Mouse (Mus musculus) cortical plate, adult 2 months (tissue): ENCODE data around the gene Lcn11.

Experiments
- CTCF ChIP-seq: fragments of 200-500 bp; IDR thresholded peaks from 2 replicates; pipeline ENCODE4 v1.5.1; 2011; ENCODE audit warnings: mild to moderate bottlenecking, control low read depth, low read length; ENCODE audit not compliant: insufficient read depth; ENCODE audit errors: extremely low read depth
- POLR2A ChIP-seq: fragments of 200-500 bp; IDR thresholded peaks from 2 replicates; pipeline ENCODE4 v1.6.1; 2011; ENCODE audit warnings: mild to moderate bottlenecking, low read length, control low read depth; ENCODE audit not compliant: insufficient read depth; ENCODE audit errors: extremely low read depth

GRCm38 (mm10) chr2:25813364-25813763, 36.5 kb downstream of the Lcn11 start:
- TF ChIP-seq POLR2A (no peak), CTCF (no peak)
